Mouse (Mus musculus) MEL (cell line): ENCODE results near the gene Dnaja1. TPM values are rescaled to one million over a fixed set of nuclear protein-coding genes. Genes with fewer than 3 reads are reported as not detected.

ENCODE experiments used
- DNase-seq: peaks from one replicate; pipeline ENCODE4 v3.0.0; 2011; ENCODE audit warnings: low read depth, low spot score
- H3K27ac ChIP-seq: 2 replicates; pipeline ENCODE4 v1.5.1; 2012; ENCODE audit warnings: low read depth, mild to moderate bottlenecking, control low read depth, low read length, moderate library complexity; ENCODE audit not compliant: control insufficient read depth
- H3K27me3 ChIP-seq, 2 experiments: fragments of 150-350 bp in 1 of 2; sonication (generic) in 1 of 2; 2 replicates each; pipeline ENCODE4 v1.6.1; 2012; ENCODE audit warnings: low read length in 2 of 2, mild to moderate bottlenecking in 2 of 2, improper control_type of control experiment in 1 of 2, moderate library complexity in 1 of 2; ENCODE audit not compliant: insufficient read depth in 2 of 2, control insufficient read depth in 1 of 2
- H3K36me3 ChIP-seq, 2 experiments: 2 replicates each; pipeline ENCODE4 v1.6.1; 2012 to 2014; ENCODE audit warnings: low read length in 2 of 2, improper control_type of control experiment in 1 of 2, inconsistent platforms in 1 of 2, mild to moderate bottlenecking in 1 of 2; ENCODE audit not compliant: insufficient read depth in 2 of 2, control insufficient read depth in 1 of 2
- H3K4me1 ChIP-seq, 2 experiments: fragments of 150-350 bp in 1 of 2; sonication (generic) in 1 of 2; 2 replicates each; pipeline ENCODE4 v1.6.1; 2012; ENCODE audit warnings: low read length in 2 of 2, improper control_type of control experiment in 1 of 2, mild to moderate bottlenecking in 1 of 2; ENCODE audit not compliant: insufficient read depth in 2 of 2, control insufficient read depth in 1 of 2
- H3K4me3 ChIP-seq, 2 experiments: fragments of 150-350 bp in 1 of 2; sonication (generic) in 1 of 2; 2 replicates each; pipeline ENCODE4 v1.5.1; 2012; ENCODE audit warnings: low read depth in 2 of 2, low read length in 2 of 2, mild to moderate bottlenecking in 2 of 2, moderate library complexity in 2 of 2, control low read depth in 1 of 2, improper control_type of control experiment in 1 of 2; ENCODE audit not compliant: control insufficient read depth in 1 of 2, insufficient read depth in 1 of 2
- H3K79me2 ChIP-seq: 2 replicates; pipeline ENCODE4 v1.6.1; 2012; ENCODE audit warnings: mild to moderate bottlenecking, low read length, moderate library complexity; ENCODE audit not compliant: control insufficient read depth, poor library complexity, insufficient read depth
- H3K9ac ChIP-seq: 2 replicates; pipeline ENCODE4 v1.6.1; 2012; ENCODE audit warnings: low read depth, mild to moderate bottlenecking, control low read depth, low read length, moderate library complexity; ENCODE audit not compliant: control insufficient read depth, poor library complexity, severe bottlenecking
- H3K9me3 ChIP-seq: fragments of 150-350 bp; sonication (generic); replicated peaks from 2 replicates; pipeline ENCODE4 v1.6.1; 2012; ENCODE audit warnings: mild to moderate bottlenecking, low read length, improper control_type of control experiment, moderate library complexity; ENCODE audit not compliant: insufficient read depth
- CHD1 ChIP-seq: IDR thresholded peaks from 2 replicates; pipeline ENCODE4 v1.6.1; 2012; ENCODE audit warnings: low read depth, mild to moderate bottlenecking, inconsistent platforms, low read length, improper control_type of control experiment
- E2F4 ChIP-seq: IDR thresholded peaks from 2 replicates; pipeline ENCODE4 v1.6.1; 2011; ENCODE audit warnings: low read depth, low read length, improper control_type of control experiment, borderline replicate concordance
- ELF1 ChIP-seq: IDR thresholded peaks from 2 replicates; pipeline ENCODE4 v1.6.1; 2014; ENCODE audit warnings: low read depth, mild to moderate bottlenecking, inconsistent platforms, low read length, improper control_type of control experiment, moderate library complexity
- EP300 ChIP-seq, 2 experiments: IDR thresholded peaks; 2 replicates each; pipeline ENCODE4 v1.6.1; 2011; ENCODE audit warnings: improper control_type of control experiment in 2 of 2, low read length in 2 of 2, low read depth in 1 of 2, mild to moderate bottlenecking in 1 of 2
- ETS1 ChIP-seq: IDR thresholded peaks from 2 replicates; pipeline ENCODE4 v1.6.1; 2012; ENCODE audit warnings: low read depth, mild to moderate bottlenecking, inconsistent platforms, low read length, improper control_type of control experiment, moderate library complexity
- GABPA ChIP-seq: IDR thresholded peaks from 2 replicates; pipeline ENCODE4 v1.6.1; 2012; ENCODE audit warnings: low read depth, mild to moderate bottlenecking, inconsistent platforms, low read length, improper control_type of control experiment, moderate library complexity
- HCFC1 ChIP-seq: IDR thresholded peaks from 2 replicates; pipeline ENCODE4 v1.6.1; 2012; ENCODE audit warnings: low read depth, mild to moderate bottlenecking, inconsistent platforms, low read length, improper control_type of control experiment, moderate library complexity
- JUND ChIP-seq: IDR thresholded peaks from 2 replicates; pipeline ENCODE4 v1.6.1; 2011; ENCODE audit warnings: low read depth, mild to moderate bottlenecking, improper control_type of control experiment, low read length
- KAT2A ChIP-seq: conservative IDR thresholded peaks from 2 replicates; pipeline ENCODE4 v1.6.1; 2012; ENCODE audit warnings: low read depth, low read length, improper control_type of control experiment, inconsistent platforms
- MAFK ChIP-seq: IDR thresholded peaks from 2 replicates; pipeline ENCODE4 v1.6.1; 2011; ENCODE audit warnings: low read depth, mild to moderate bottlenecking, low read length, improper control_type of control experiment, borderline replicate concordance
- MAX ChIP-seq: IDR thresholded peaks from 2 replicates; pipeline ENCODE4 v1.6.1; 2011; ENCODE audit warnings: low read length, improper control_type of control experiment
- MEF2A ChIP-seq: IDR thresholded peaks from 2 replicates; pipeline ENCODE4 v1.6.1; 2014; ENCODE audit warnings: low read depth, mild to moderate bottlenecking, inconsistent platforms, low read length, improper control_type of control experiment; ENCODE audit not compliant: poor library complexity, insufficient replicate concordance, severe bottlenecking; ENCODE audit errors: extremely low read depth
- MXI1 ChIP-seq: IDR thresholded peaks from 2 replicates; pipeline ENCODE4 v1.6.1; 2011; ENCODE audit warnings: mild to moderate bottlenecking, low read depth, low read length, improper control_type of control experiment
- POLR2A ChIP-seq, 2 experiments: IDR thresholded peaks; 2 replicates each; pipeline ENCODE4 v1.6.1; 2011 to 2012; ENCODE audit warnings: low read length in 2 of 2, mild to moderate bottlenecking in 2 of 2, control low read depth in 1 of 2, improper control_type of control experiment in 1 of 2, low read depth in 1 of 2, moderate library complexity in 1 of 2; ENCODE audit not compliant: control insufficient read depth in 1 of 2, insufficient read depth in 1 of 2, poor library complexity in 1 of 2
- RAD21 ChIP-seq: IDR thresholded peaks from 2 replicates; pipeline ENCODE4 v1.6.1; 2011; ENCODE audit warnings: mild to moderate bottlenecking, low read depth, low read length, improper control_type of control experiment
- RCOR1 ChIP-seq: IDR thresholded peaks from 2 replicates; pipeline ENCODE4 v1.6.1; 2012; ENCODE audit warnings: low read depth, mild to moderate bottlenecking, inconsistent platforms, low read length, improper control_type of control experiment
- SIN3A ChIP-seq: IDR thresholded peaks from 2 replicates; pipeline ENCODE4 v1.6.1; 2012; ENCODE audit warnings: low read length, improper control_type of control experiment, inconsistent platforms
- SMC3 ChIP-seq: IDR thresholded peaks from 2 replicates; pipeline ENCODE4 v1.6.1; 2011; ENCODE audit warnings: low read depth, low read length, improper control_type of control experiment
- TAL1 ChIP-seq: IDR thresholded peaks from 2 replicates; pipeline ENCODE4 v1.6.1; 2012; ENCODE audit warnings: mild to moderate bottlenecking, inconsistent platforms, low read length, moderate library complexity, mixed read lengths
- TBP ChIP-seq: IDR thresholded peaks from 2 replicates; pipeline ENCODE4 v1.8.0; 2011; ENCODE audit warnings: low read depth, low read length, improper control_type of control experiment
- TCF12 ChIP-seq: IDR thresholded peaks from 2 replicates; pipeline ENCODE4 v1.6.1; 2014; ENCODE audit warnings: low read depth, mild to moderate bottlenecking, inconsistent platforms, low read length, improper control_type of control experiment, moderate library complexity
- UBTF ChIP-seq: IDR thresholded peaks from 2 replicates; pipeline ENCODE4 v1.6.1; 2012; ENCODE audit warnings: low read depth, mild to moderate bottlenecking, inconsistent platforms, low read length, improper control_type of control experiment, moderate library complexity, borderline replicate concordance; ENCODE audit not compliant: insufficient read depth
- USF1 ChIP-seq: IDR thresholded peaks from 2 replicates; pipeline ENCODE4 v1.6.1; 2014; ENCODE audit warnings: low read depth, mild to moderate bottlenecking, inconsistent platforms, low read length, improper control_type of control experiment, moderate library complexity
- ZMIZ1 ChIP-seq: IDR thresholded peaks from 2 replicates; pipeline ENCODE4 v1.6.1; 2012; ENCODE audit warnings: low read depth, mild to moderate bottlenecking, inconsistent platforms, low read length, improper control_type of control experiment, moderate library complexity
- polyA plus RNA-seq, 2 experiments: library from polyadenylated mRNA; stranded (reverse) in 1 of 2; unstranded in 1 of 2; fragments of >175 nt in 1 of 2; fragments of >200 nt in 1 of 2; gene quantifications; 2 replicates each; pipeline versions ENCODE4 v1.2.1 to v1.2.4; 2012; ENCODE audit warnings: low replicate concordance in 2 of 2, low read depth in 1 of 2; ENCODE audit not compliant: insufficient read length in 2 of 2, insufficient read depth in 1 of 2, missing spikeins in 1 of 2
- total RNA-seq: library from RNA; depleted of rRNA; stranded (reverse); fragments of 300-350 nt; gene quantifications from 2 replicates; pipeline ENCODE4 v1.2.3, GENCODE M21; 2012

Dnaja1 gene
- total and polyA plus RNA-seq, 3 experiments: 108 to 482 (median 355) TPM

GRCm38 (mm10) chr4:40722687-40723460 lies 924 bp downstream of the Dnaja1 start (continued):
- TF ChIP-seq UBTF (0 out of 2 replicates have a peak, but pooled peaks have one; percentile 36), E2F4 (no peak), MXI1 (peak; percentile 41; the same call in 1 of the 2 replicates), MAFK (no peak), KAT2A (no peak), SIN3A (peak; percentile 40; the same call in 1 of the 2 replicates), TBP (peak; percentile 75), RCOR1 (no peak), MAX (peak; percentile 18; the same call in 1 of the 2 replicates), JUND (no peak), ETS1 (peak; percentile 48; the same call in 1 of the 2 replicates), SMC3 (no peak), ZMIZ1 (peak; percentile 57)

- Histone ChIP-seq H3K36me3 (peaks cover 44 to 63% of the 10 kb centered on the region in 2 experiments), H3K27me3 (no peaks in the 10 kb centered on the region), H3K9me3 (no peaks in the 10 kb centered on the region), H3K4me3 (peak overlapping the region in 1 of 2 experiments; percentile 26; a peak in 3 of 4 replicates), H3K9ac (no peak overlapping the region), H3K79me2 (peaks cover 29% of the 10 kb centered on the region), H3K27ac (no peak overlapping the region), H3K4me1 (peaks cover 12 to 19% of the 10 kb centered on the region in 2 experiments)
- DNase-seq: no peak
- TF ChIP-seq HCFC1: no peak
- 0 out of 2 replicates have a peak, but pooled peaks have one; percentile 18 for TF ChIP-seq SIN3A
- no peak for TF ChIP-seq TAL1
- no peak for TF ChIP-seq USF1
- TF ChIP-seq CHD1: no peak
- TF ChIP-seq MEF2A: no peak
Measured at GRCm38 (mm10) chr4:40725141-40725540, 3.2 kb downstream of the Dnaja1 start.

DNA sequence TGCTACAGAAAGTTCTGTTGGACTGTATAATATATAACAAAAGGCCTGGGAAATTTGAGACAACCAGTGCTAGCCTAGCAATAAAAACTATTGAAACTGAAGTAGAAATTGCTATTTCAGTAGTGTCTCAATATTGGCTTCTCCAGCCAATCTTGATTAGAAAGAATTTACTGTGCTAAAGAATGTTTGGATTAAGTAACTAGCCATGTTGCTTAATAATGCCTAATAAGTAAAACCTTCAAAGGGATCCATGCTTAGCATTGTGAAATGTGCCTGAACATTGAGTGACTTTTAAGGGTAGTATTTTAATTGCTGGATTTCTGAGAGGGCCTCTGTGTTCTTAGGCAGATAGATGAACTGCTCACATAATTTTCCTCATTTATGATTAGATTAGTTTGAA lies 3.6 kb downstream of the Dnaja1 start:
- Histone ChIP-seq H3K9me3 (no peaks in the 10 kb centered on the region), H3K27me3 (no peaks in the 10 kb centered on the region)
- no peak for TF ChIP-seq MAFK
- no peak for TF ChIP-seq TCF12
- no peak for TF ChIP-seq CHD1
- TF ChIP-seq KAT2A: no peak
- TF ChIP-seq POLR2A (IDR thresholded peaks at IDR 0.05; ENCODE audit: control insufficient read depth in 1 of 2, insufficient read depth in 1 of 2, low read depth in 1 of 2, low read length in 2 of 2, poor library complexity in 1 of 2): no peak
- no peak for TF ChIP-seq UBTF
- no peak for TF ChIP-seq RCOR1
- TF ChIP-seq MEF2A: no peak
- no peak for TF ChIP-seq EP300 (IDR thresholded peaks at IDR 0.05; ENCODE audit: low read depth in 1 of 2, low read length in 2 of 2)
- no peak for TF ChIP-seq TAL1
- no peak for TF ChIP-seq GABPA
- TF ChIP-seq TBP: no peak
- TF ChIP-seq USF1: no peak
- TF ChIP-seq ELF1: no peak
- TF ChIP-seq JUND: no peak
- no peak for TF ChIP-seq MXI1
- no peak for TF ChIP-seq E2F4
- TF ChIP-seq ETS1: no peak
- TF ChIP-seq RAD21: no peak
- TF ChIP-seq, all 39 proteins: peak for 0
- Histone ChIP-seq H3K79me2 (peaks cover 29% of the 10 kb centered on the region), H3K4me1 (peaks cover 12 to 19% of the 10 kb centered on the region in 2 experiments), H3K27ac (no peak overlapping the region), H3K36me3 (peaks cover 44 to 59% of the 10 kb centered on the region in 2 experiments), H3K9ac (no peak overlapping the region), H3K4me3 (no peak overlapping the region; a peak in 1 of 4 replicates)
- DNase-seq: no peak
